Mouse (Mus musculus) forebrain, postnatal 0 days (tissue): ENCODE measurements around the gene Bola2. TPM values are rescaled to one million over a fixed set of nuclear protein-coding genes. Genes with fewer than 3 reads are reported as not detected.
A peak's percentile ranks its signal among the peaks of the same experiment; 100 is the strongest.
"Not testable (repeated sequence)": the region's sequence is repeated elsewhere in the genome, so short reads cannot be mapped to it uniquely, and the experiment has no call there.

Experiments used
- ATAC-seq: fragments of 200-750 bp; cut with Nextera tagmentation; 2 replicates; pipeline ENCODE4 v1.8.0; 2017; ENCODE audit warnings: mild to moderate bottlenecking, moderate library complexity
- DNase-seq: peaks from one replicate; pipeline ENCODE4 v3.0.0-alpha.2; 2015
- H3K27ac ChIP-seq: fragments of 300-500 bp; sonication (generic); 2 replicates; pipeline ENCODE4 v1.5.1; 2014; ENCODE audit warnings: low read depth, mild to moderate bottlenecking, antibody characterized with exemption, low read length, moderate library complexity, mixed read lengths
- H3K27me3 ChIP-seq: fragments of 300-500 bp; sonication (generic); 2 replicates; pipeline ENCODE4 v1.6.1; 2014; ENCODE audit warnings: mild to moderate bottlenecking, low read length, mixed read lengths; ENCODE audit not compliant: insufficient read depth
- H3K36me3 ChIP-seq: fragments of 300-500 bp; sonication (generic); 2 replicates; pipeline ENCODE4 v1.6.1; 2014; ENCODE audit warnings: mild to moderate bottlenecking, moderate library complexity; ENCODE audit not compliant: insufficient read depth
- H3K4me1 ChIP-seq: fragments of 300-500 bp; sonication (generic); 2 replicates; pipeline ENCODE4 v1.6.1; 2014; ENCODE audit warnings: antibody characterized with exemption; ENCODE audit not compliant: insufficient read depth
- H3K4me2 ChIP-seq: fragments of 300-500 bp; sonication (generic); 2 replicates; pipeline ENCODE4 v1.6.1; 2014; ENCODE audit warnings: low read depth, mild to moderate bottlenecking, moderate library complexity
- H3K4me3 ChIP-seq: fragments of 300-500 bp; sonication (generic); 2 replicates; pipeline ENCODE4 v1.5.1; 2014; ENCODE audit warnings: low read depth, low read length, mixed read lengths
- H3K9ac ChIP-seq: fragments of 300-500 bp; sonication (generic); 2 replicates; pipeline ENCODE4 v1.6.1; 2014; ENCODE audit warnings: mild to moderate bottlenecking
- H3K9me3 ChIP-seq: fragments of 300-500 bp; sonication (generic); 2 replicates; pipeline ENCODE4 v1.6.1; 2016; ENCODE audit warnings: low read length
- CTCF ChIP-seq: sonication (generic); IDR thresholded peaks from 2 replicates; pipeline ENCODE4 v1.5.1; 2016; ENCODE audit warnings: antibody characterized with exemption, control low read depth, low read depth
- WGBS: fragments of 180-500 bp; shearing (Covaris S2); extraction: QIAGEN DNeasy Blood & Tissue Kit; methylation state at CpG from one replicate; pipeline ENCODE4 v1.1.7; 2014; 5-methylcytosine and 5-hydroxymethylcytosine counted together
- polyA plus RNA-seq: library from polyadenylated mRNA; unstranded; fragments of >200 nt; fragmentation: Nextera tagmentation; extraction: Ambion mirVana; gene quantifications from 2 replicates; pipeline ENCODE4 v1.2.1, GENCODE M21; 2015
- total RNA-seq: library from RNA; depleted of rRNA; stranded (reverse); fragments of >200 nt; gene quantifications from 2 replicates; pipeline ENCODE4 v1.2.3, GENCODE M21; 2014

Gene Bola2
- total and polyA plus RNA-seq, 2 experiments from 2014 or later: 115 to 139 TPM

DNA sequence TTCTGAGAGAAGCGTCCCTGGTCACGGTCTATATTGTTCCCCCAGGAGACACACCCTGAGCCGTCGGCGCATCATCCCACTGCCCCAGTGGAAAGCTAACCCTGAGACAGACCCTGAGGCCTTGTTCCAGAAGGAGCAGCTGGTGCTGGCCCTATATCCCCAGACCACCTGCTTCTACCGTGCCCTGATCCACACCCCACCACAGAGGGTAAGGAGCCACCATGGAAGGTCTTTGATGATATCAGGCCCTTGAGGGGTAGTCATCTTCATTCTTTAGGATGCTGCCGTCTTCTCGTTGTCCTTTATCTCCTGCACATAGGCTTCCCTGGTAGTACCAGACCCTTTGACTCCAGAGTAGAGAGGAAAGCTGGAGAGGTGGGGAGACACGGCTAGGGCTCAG is 23.1 kb upstream of the Bola2 start:
- no peak for ATAC-seq
- TF ChIP-seq CTCF: no peak
- H3K9me3 ChIP-seq: no peaks in the 10 kb centered on the region
- no peaks in the 10 kb centered on the region for H3K4me1 ChIP-seq
- peaks cover 23% of the 10 kb centered on the region for H3K36me3 ChIP-seq
- DNase-seq: no peak
- H3K27me3 ChIP-seq: no peaks in the 10 kb centered on the region
- 97% methylated on average over 9 of the region's 9 CpGs for WGBS
- H3K27ac ChIP-seq: no peak overlapping the region
- H3K9ac ChIP-seq: no peak overlapping the region
- no peak overlapping the region for H3K4me3 ChIP-seq
- H3K4me2 ChIP-seq: no peak overlapping the region

DNA sequence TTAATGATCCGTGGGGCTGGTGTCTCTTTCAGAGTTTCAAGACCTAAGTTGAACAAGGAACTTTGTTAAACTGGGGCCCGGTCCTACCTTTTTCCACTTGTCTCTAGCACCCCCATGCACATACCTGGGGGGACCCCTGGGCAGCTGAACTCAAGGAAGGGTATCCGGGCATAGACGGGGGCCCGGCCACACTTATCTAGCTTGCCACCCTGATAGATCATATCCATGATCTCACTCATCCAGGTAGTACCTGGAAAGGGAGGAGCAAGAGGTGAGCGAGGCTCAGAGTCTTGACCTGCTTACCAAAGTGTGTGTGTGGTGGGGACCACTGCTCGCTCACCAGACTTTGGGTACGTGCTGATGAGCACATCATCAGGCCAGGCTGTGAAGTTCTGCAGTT is 20.1 kb upstream of the Bola2 start:
- Histone ChIP-seq H3K27ac (no peak overlapping the region), H3K9ac (no peak overlapping the region), H3K9me3 (no peaks in the 10 kb centered on the region), H3K4me1 (no peaks in the 10 kb centered on the region), H3K4me3 (no peak overlapping the region), H3K36me3 (peaks cover 29% of the 10 kb centered on the region), H3K27me3 (no peaks in the 10 kb centered on the region), H3K4me2 (no peak overlapping the region)
- TF ChIP-seq CTCF: no peak
- DNase-seq (no peak), ATAC-seq (no peak)
- 97% methylated on average over 8 of the region's 8 CpGs for WGBS

DNA sequence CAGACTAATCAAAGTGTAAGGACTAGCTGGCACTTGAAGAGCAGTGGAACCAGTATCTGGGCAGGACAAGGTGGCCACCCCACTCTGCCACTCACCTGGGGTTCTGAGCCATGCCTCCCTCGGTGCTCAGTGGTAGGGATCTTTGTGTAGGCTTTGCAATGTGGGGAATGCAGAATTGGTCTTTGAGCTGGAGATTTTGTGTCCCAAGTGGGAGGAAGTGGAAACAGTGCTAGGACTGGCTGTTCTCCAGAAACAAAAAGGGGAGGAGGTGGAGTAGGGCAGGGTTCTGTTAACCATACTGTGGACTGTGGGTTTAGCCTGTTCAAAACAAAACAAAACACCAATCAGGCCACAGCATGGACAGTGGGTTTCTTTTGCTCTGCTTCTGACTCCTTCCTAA is 19.0 kb upstream of the Bola2 start, which contains the start of gene Sult1a1:
Gene Sult1a1, minus strand, starts transcription at position 226 of the 400 bp plus-strand sequence.
- ATAC-seq (no peak), DNase-seq (no peak)
- H3K4me2 ChIP-seq: no peak within 1 kb of the TSS
- H3K4me1 ChIP-seq: no peaks in the 10 kb centered on the region
- H3K36me3 ChIP-seq: peaks cover 21% of the 10 kb centered on the region
- peak within 1 kb of the TSS; percentile 40; the same call in 1 of the 2 replicates for H3K27ac ChIP-seq
- H3K9me3 ChIP-seq: no peaks in the 10 kb centered on the region
- 62% methylated on average over 1 of the region's 1 CpGs for WGBS
- no peak within 1 kb of the TSS for H3K9ac ChIP-seq
- no peaks in the 10 kb centered on the region for H3K27me3 ChIP-seq
- no peak within 1 kb of the TSS for H3K4me3 ChIP-seq
- no peak for TF ChIP-seq CTCF

DNA sequence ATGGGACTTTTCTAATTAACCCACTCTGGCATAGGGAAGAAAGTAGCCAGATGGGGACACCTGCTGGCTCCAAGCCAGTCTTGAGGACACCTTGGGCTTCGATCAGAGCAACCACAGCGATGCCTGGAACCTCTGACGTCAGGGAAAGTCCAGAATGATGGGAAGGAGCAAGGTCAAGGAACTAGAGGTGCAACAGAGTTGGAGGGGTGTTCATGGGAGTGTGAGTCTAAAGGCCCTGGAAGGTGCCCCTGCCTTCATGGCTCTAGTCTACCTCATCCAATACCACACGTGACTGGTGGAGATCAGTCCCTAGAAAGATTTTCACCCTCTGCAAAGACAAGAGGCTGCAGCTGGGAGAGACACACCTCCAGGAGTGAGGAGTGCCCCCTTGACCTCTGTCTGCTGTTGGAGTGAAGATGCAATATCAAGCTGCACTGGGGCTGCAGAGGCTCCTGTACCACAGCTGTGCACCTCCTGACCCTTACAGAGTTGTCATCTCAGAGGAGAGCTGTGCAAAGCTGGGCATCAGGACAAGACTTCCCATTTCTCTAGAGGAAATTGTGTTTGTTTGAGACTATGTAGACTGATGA is 18.5 kb upstream of the Bola2 start:
- ATAC-seq: no peak
- no peak overlapping the region for H3K4me3 ChIP-seq
- no peaks in the 10 kb centered on the region for H3K4me1 ChIP-seq
- TF ChIP-seq CTCF: no peak
- no peak overlapping the region for H3K27ac ChIP-seq
- no peak overlapping the region for H3K4me2 ChIP-seq
- whole genome bisulfite sequencing: 76% methylated on average over 4 of the region's 4 CpGs
- DNase-seq: no peak
- H3K9me3 ChIP-seq: no peaks in the 10 kb centered on the region
- H3K27me3 ChIP-seq: no peaks in the 10 kb centered on the region
- H3K36me3 ChIP-seq: peaks cover 17% of the 10 kb centered on the region
- no peak overlapping the region for H3K9ac ChIP-seq

DNA sequence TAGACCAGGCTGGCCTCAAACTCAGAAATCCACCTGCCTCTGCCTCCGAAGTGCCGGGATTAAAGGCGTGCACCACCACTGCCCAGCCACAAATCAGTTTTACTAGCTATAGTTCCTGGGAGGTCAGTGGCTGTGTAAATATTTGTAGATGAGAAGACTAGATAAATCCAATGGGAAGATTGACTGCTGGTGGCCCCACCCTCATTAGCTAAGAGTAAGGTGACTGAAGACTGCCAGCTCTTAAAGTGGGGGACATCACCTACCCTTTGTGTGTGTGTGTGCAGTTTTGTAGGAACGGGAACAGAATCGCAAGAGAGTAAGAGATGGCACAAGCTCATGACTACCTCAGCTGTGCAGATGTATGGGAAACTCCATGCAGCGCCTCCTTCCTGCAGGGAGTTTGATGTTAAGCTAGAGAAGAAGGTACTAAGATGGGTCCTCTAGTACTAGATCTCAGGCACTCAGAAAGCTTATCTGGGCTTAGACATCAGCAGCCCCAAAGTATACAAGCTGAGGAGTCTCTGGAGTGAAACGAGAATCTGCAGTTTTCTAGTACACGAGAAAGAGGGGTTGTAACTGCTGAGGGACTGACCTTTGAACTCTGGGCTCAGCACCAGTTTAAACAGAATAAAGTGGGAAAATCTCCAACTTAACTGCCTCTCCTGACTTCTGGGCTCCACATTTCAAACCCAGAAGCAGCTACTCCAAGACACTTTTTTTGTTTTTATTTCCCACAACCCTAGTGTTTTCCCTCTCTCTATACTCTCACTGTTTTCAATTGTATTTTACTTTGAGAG is 16.5 kb upstream of the Bola2 start:
- H3K9me3 ChIP-seq: no peaks in the 10 kb centered on the region
- no peak overlapping the region for H3K4me3 ChIP-seq
- no peak overlapping the region for H3K27ac ChIP-seq
- H3K27me3 ChIP-seq: no peaks in the 10 kb centered on the region
- peaks cover 6% of the 10 kb centered on the region; the same call in 1 of the 2 replicates for H3K36me3 ChIP-seq
- DNase-seq (no peak), ATAC-seq (no peak)
- no peaks in the 10 kb centered on the region for H3K4me1 ChIP-seq
- H3K9ac ChIP-seq: no peak overlapping the region
- no peak overlapping the region for H3K4me2 ChIP-seq
- WGBS: 88% methylated on average over 8 of the region's 8 CpGs
- no peak for TF ChIP-seq CTCF

DNA sequence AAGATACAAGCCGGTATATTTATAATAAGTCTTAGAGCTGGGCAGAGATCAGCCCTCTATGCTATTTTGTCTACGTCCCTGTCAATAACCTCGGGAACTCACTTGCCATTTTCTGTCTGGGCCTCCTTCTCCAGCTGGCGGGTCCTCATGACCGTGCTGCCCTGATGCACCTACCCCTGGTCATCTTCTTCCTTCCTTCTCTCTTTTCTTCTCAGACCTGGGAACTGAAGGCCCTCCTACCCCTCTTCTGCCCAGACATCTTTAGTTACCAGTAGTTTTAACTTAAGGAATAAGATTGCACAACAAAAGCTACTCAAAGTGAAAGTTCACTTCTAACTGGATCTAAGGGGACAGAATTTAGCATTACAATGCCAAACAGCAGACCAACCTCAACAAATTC is 15.5 kb upstream of the Bola2 start:
- Histone ChIP-seq H3K27ac (no peak overlapping the region), H3K4me3 (no peak overlapping the region), H3K4me2 (no peak overlapping the region), H3K4me1 (no peaks in the 10 kb centered on the region), H3K27me3 (no peaks in the 10 kb centered on the region), H3K36me3 (peaks cover 6% of the 10 kb centered on the region; the same call in 1 of the 2 replicates), H3K9me3 (no peaks in the 10 kb centered on the region), H3K9ac (no peak overlapping the region)
- no peak for DNase-seq
- ATAC-seq: no peak
- TF ChIP-seq CTCF: no peak
- 90% methylated on average over 5 of the region's 5 CpGs for WGBS

DNA sequence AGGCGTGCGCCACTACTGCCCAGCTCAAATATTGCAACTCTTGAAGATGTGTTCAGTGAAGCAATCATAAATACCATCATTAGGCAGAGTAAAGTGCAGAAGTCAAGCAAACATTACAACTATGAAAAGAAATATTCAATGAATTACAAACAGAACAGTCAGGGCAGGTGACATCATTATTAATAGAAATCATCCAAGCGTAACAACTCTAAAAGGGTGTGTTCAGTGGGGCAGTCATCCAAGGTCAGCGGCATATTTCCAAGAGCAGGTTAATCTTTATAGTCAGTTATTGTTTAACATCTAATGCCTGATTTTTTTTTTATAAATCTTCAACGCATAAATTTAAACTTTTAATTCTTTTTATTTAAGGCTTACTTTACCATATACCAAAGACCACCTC is 14.0 kb upstream of the Bola2 start:
- 92% methylated on average over 5 of the region's 5 CpGs for WGBS

DNA sequence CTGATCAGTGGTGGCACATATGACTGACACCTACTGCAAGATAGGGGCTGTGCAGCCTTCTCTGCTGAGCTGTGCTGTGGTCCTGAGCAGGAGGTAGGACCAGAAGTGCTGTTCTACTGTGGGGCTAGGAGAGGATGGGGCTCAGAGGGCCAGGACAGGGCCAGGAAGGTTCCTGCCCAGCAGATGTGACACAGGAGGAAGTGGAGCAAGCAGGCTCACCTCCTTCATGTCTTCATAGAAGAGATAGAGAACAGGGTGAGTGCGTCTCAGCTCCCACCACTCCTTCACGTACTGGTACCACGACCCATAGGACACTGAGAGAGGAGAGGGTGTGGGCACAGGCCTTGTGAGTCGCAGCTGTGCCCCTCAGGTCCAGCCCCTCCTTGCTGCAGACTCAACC is 7.0 kb upstream of the Bola2 start:
- WGBS: 82% methylated on average over 4 of the region's 4 CpGs
- H3K4me2 ChIP-seq, H3K27me3 ChIP-seq, H3K9ac ChIP-seq, H3K4me1 ChIP-seq, H3K4me3 ChIP-seq, H3K27ac ChIP-seq, DNase-seq, ATAC-seq, H3K9me3 ChIP-seq: not testable (repeated sequence)
- peaks cover 17% of the 10 kb centered on the region for H3K36me3 ChIP-seq

More for the DNA sequence above, 14.0 kb upstream of the Bola2 start:
- Histone ChIP-seq H3K27me3 (no peaks in the 10 kb centered on the region), H3K9me3 (no peaks in the 10 kb centered on the region), H3K4me3 (no peak overlapping the region), H3K4me1 (no peaks in the 10 kb centered on the region), H3K4me2 (no peak overlapping the region), H3K27ac (no peak overlapping the region), H3K9ac (no peak overlapping the region), H3K36me3 (peaks cover 6% of the 10 kb centered on the region; the same call in 1 of the 2 replicates)
- DNase-seq (no peak), ATAC-seq (no peak)
- TF ChIP-seq CTCF: no peak
